Mouse (Mus musculus): ENCODE results near the gene Map2k6. TPM values are rescaled to one million over a fixed set of nuclear protein-coding genes. Genes with fewer than 3 reads are reported as not detected.
A peak's percentile ranks its signal among the peaks of the same experiment; 100 is the strongest.
"Not testable (repeated sequence)": the region's sequence is repeated elsewhere in the genome, so short reads cannot be mapped to it uniquely, and the experiment has no call there.

The Map2k6 gene
- 24.4 and 27.2 TPM in 2 replicates for polyA plus RNA-seq (2015; fragmentation: Nextera tagmentation; extraction: Ambion mirVana)

DNA sequence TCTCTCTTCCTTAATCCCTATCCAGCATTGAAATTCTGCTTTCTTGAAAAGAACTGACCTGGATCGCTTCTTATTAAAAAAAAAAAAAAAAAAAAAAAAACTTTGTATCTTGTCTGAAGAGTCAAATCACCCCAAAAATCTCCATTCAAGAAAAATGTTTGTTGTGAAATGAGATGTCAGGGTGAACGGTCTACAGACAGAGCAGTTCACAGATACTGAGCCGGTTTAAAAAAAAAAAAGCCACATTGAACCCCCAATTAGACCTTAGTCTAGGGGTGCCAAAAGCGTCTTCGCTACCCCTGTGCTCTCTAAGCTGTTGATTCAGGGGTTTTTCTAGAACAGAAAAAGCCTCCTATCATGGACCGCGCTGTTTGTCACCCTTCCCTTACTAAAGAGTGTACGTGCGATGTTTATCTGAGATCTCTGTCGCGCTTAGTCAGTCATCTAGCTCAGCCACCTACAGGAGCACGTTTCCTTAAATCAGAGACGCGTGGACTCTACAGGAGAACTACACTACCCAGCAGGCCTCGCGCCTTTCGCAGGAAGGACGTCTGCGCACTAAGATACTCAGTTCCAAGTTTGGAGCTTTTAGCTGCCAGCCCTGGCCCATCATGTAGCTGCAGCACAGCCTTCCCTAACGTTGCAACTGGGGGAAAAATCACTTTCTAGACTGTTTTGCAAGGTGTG is at the start of gene Map2k6:
TSS of gene Map2k6 (plus strand) at position 570 of the 687 bp plus-strand sequence.
- 12% methylated on average over 20 of the region's 20 CpGs for WGBS
- H3K4me3 ChIP-seq = peak within 1 kb of the TSS; percentile 63
- H3K36me3 ChIP-seq = no peaks in the 10 kb centered on the region
- H3K4me2 ChIP-seq = peak within 1 kb of the TSS; percentile 72
- no peaks in the 10 kb centered on the region for H3K9me3 ChIP-seq
- peak; percentile 95 for ATAC-seq (ENCODE audit: low read depth)
- H3K4me1 ChIP-seq (replicated peaks) = peaks cover 49% of the 10 kb centered on the region
- peaks cover 15% of the 10 kb centered on the region; the same call in 1 of the 2 replicates for H3K27me3 ChIP-seq
- 0 out of 2 replicates have a peak within 1 kb of the TSS, but pooled peaks have one; percentile 43 for H3K27ac ChIP-seq (replicated peaks)
- H3K9ac ChIP-seq = peak within 1 kb of the TSS; percentile 66

DNA sequence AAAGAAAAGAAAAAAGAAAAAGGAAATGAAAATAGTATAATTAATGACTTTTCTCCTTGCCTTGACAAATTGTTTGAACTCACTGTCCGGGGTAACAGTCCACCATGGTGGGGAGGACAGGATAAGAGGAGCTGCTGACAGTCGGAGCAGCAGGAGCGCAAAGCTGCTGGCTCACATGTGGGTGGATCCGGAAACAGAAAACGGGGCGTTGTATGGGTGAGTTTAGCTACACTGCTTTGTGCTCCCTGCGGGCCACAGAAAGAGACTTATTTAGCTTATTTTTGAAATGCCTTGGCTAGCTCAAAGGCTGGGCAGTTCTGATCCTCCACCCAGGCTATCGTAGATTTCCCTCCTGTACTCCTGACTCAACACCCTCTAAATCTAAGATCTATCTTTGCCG is 44.7 kb upstream of the Map2k6 start:
- Histone ChIP-seq H3K4me3 (no peak overlapping the region), H3K9ac (no peak overlapping the region), H3K4me1 (replicated peaks) (no peaks in the 10 kb centered on the region), H3K4me2 (no peak overlapping the region), H3K27me3 (no peaks in the 10 kb centered on the region), H3K9me3 (no peaks in the 10 kb centered on the region), H3K36me3 (no peaks in the 10 kb centered on the region), H3K27ac (replicated peaks) (no peak overlapping the region)
- whole genome bisulfite sequencing = 89% methylated on average over 9 of the region's 9 CpGs
- no peak for ATAC-seq (ENCODE audit: low read depth)

GRCm38 (mm10) chr11:110355131-110355530 is 43.8 kb upstream of the Map2k6 start:
- not testable (repeated sequence) for H3K36me3 ChIP-seq; H3K4me1 ChIP-seq (replicated peaks); H3K27ac ChIP-seq (replicated peaks); H3K4me3 ChIP-seq; H3K4me2 ChIP-seq; ATAC-seq (ENCODE audit: low read depth); H3K9me3 ChIP-seq; H3K9ac ChIP-seq; H3K27me3 ChIP-seq
- WGBS = 84% methylated on average over 9 of the region's 9 CpGs

DNA sequence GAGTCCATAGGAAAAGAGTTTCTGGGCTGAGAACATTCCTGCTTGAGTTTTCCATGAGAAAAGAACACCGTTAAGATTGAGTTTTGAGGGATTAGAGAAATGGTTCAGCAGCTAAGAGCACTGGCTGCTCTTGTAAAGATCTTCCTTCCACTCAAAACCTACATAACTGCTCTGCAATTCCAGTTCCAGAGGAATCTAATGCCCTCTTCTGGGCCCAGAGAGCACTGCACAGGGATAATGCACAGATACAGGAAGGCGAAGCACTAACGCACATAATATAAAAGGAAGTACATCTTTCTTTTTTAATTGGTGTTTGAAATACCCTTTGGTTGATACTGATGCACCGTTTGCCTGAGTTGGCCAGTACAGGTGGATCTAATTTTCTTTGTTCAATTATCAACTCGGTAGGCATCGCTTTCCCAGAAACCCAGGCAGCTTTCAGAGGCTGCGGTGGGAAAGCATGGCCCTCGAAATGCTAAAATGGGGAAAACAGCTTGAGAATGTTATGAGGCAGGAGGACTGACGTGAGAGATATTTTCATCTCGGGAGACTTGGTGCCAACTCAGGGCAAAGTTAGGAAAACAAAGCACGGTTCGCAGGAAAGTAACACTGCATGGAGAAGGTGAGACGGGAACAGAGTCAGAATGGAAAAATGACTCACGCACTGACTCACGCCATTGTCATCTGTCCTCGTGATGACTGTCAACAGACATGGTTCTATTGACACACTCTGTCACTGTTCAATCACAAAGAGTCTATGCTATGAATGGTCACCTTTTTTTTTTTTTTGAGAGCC is 41.0 kb upstream of the Map2k6 start:
- 75% methylated on average over 16 of the region's 16 CpGs for WGBS
- Histone ChIP-seq H3K9me3 (peaks cover 5% of the 10 kb centered on the region; the same call in 1 of the 2 replicates), H3K9ac (no peak overlapping the region), H3K4me2 (no peak overlapping the region), H3K27ac (replicated peaks) (no peak overlapping the region), H3K4me3 (no peak overlapping the region), H3K36me3 (no peaks in the 10 kb centered on the region), H3K27me3 (no peaks in the 10 kb centered on the region), H3K4me1 (replicated peaks) (no peaks in the 10 kb centered on the region)
- ATAC-seq (ENCODE audit: low read depth) = no peak

DNA sequence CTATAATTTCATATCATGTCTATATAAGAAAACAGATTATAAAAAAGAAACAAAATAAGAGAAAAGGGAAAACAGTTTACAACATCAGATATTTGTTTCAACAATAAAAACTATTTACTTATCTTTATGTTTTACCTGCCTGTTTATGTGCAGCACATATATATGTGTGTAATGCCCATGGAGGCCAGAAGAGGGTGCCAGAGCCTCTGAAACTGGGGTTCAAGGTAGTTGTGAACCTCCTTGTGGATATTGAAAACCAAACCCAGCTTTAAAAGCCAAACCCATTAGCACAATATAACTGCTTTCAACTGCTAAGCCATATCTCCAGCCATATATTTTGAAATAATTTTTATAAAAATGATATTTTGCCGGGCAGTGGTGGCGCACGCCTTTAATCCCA is 33.9 kb upstream of the Map2k6 start:
- H3K36me3 ChIP-seq = no peaks in the 10 kb centered on the region
- H3K9ac ChIP-seq = no peak overlapping the region
- no peaks in the 10 kb centered on the region for H3K9me3 ChIP-seq
- ATAC-seq (ENCODE audit: low read depth) = no peak
- H3K27me3 ChIP-seq = no peaks in the 10 kb centered on the region
- H3K27ac ChIP-seq (replicated peaks) = no peak overlapping the region
- H3K4me2 ChIP-seq = no peak overlapping the region
- H3K4me1 ChIP-seq (replicated peaks) = peaks cover 5% of the 10 kb centered on the region; the same call in 1 of the 2 replicates
- WGBS = 78% methylated on average over 3 of the region's 3 CpGs
- no peak overlapping the region for H3K4me3 ChIP-seq

DNA sequence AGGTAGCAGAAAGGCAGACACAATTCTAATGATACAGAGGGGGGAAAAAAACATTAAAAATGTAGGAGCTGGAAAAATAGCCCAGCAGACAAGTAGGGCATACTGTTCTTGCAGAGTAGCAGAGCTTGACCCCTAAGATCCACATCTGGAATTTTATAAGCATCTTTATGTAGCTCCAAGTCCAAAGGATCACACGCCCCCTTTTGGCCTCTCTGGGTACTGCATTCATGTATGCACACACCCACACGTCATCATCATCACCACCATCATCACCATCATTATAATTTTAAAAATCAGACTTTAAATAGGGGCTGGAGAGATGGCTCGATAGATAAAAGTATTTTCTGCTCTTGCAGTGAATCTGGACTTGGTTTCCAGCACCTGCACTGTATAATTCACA is 32.0 kb upstream of the Map2k6 start:
- peaks cover 5% of the 10 kb centered on the region; the same call in 1 of the 2 replicates for H3K4me1 ChIP-seq (replicated peaks)
- no peaks in the 10 kb centered on the region for H3K9me3 ChIP-seq
- H3K27ac ChIP-seq (replicated peaks) = no peak overlapping the region
- H3K9ac ChIP-seq = no peak overlapping the region
- WGBS = 82% methylated on average over 3 of the region's 3 CpGs
- no peaks in the 10 kb centered on the region for H3K36me3 ChIP-seq
- ATAC-seq (ENCODE audit: low read depth) = no peak
- H3K4me2 ChIP-seq = no peak overlapping the region
- H3K27me3 ChIP-seq = no peaks in the 10 kb centered on the region
- no peak overlapping the region for H3K4me3 ChIP-seq

DNA sequence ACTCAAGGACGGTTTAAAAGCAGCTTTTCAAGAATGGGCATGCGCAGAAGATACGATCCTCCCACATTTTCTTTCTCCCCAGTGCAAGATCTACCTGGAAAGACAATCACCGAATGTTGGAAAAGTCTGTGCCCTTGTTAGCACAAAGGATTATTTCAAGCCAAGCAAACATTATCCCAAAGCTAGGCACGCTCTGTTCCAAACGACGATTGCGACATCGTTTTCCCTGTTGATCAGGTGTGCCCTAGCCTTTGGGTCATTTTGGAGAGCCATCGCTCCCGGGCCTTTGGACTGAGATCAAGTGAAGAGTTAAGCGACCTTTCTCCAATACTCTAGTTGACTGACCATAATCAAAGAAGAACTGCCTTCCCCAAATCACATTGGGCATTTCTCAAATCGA is 31.3 kb upstream of the Map2k6 start:
- H3K27ac ChIP-seq (replicated peaks) = no peak overlapping the region
- ATAC-seq (ENCODE audit: low read depth) = no peak
- 94% methylated on average over 13 of the region's 13 CpGs for WGBS

DNA sequence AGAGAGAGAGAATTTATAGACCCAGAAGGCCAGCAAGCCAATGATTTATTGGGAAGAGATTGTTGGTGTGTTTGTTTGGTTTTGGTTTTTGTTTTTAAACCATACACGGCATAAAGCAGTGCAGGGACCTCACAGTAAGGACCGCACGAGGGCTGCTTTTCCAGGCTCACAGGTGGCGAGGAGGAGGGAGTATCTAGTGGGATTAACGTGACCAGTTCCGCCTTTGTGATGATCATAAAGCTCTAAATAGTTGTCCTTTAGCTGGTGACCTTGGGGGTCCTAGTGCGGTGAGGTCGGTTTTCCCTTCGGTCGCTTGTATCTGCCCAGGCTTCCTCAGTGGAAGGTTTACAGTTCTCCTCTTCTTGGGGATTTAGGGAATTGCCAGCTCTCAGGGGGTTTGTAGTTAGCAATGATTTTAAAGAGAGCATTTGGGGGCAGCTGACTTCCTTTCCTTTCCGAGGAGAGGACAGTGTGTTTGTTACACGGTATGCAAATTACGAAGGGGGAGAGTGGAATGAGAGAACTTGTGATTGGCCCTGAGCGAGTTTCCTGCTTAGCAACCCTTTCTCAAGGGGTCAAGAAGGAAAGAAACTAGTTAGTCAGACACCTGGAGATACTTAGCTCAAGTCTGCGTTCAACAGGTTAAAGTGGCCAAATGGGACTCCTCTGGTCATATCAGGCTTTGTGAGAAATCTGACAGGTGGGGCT is 29.5 kb upstream of the Map2k6 start:
- no peak overlapping the region for H3K27ac ChIP-seq (replicated peaks)
- no peaks in the 10 kb centered on the region for H3K27me3 ChIP-seq
- H3K4me2 ChIP-seq = no peak overlapping the region
- no peaks in the 10 kb centered on the region for H3K36me3 ChIP-seq
- H3K4me3 ChIP-seq = no peak overlapping the region
- H3K9ac ChIP-seq = no peak overlapping the region
- ATAC-seq (ENCODE audit: low read depth) = no peak
- WGBS = 18% methylated on average over 15 of the region's 15 CpGs
- no peaks in the 10 kb centered on the region for H3K9me3 ChIP-seq
- peaks cover 5% of the 10 kb centered on the region; the same call in 1 of the 2 replicates for H3K4me1 ChIP-seq (replicated peaks)

More for the DNA sequence above, 31.3 kb upstream of the Map2k6 start:
- no peaks in the 10 kb centered on the region for H3K9me3 ChIP-seq
- H3K36me3 ChIP-seq = no peaks in the 10 kb centered on the region
- H3K4me3 ChIP-seq = no peak overlapping the region
- no peak overlapping the region for H3K4me2 ChIP-seq
- H3K9ac ChIP-seq = no peak overlapping the region
- peaks cover 5% of the 10 kb centered on the region; the same call in 1 of the 2 replicates for H3K4me1 ChIP-seq (replicated peaks)
- H3K27me3 ChIP-seq = no peaks in the 10 kb centered on the region

DNA sequence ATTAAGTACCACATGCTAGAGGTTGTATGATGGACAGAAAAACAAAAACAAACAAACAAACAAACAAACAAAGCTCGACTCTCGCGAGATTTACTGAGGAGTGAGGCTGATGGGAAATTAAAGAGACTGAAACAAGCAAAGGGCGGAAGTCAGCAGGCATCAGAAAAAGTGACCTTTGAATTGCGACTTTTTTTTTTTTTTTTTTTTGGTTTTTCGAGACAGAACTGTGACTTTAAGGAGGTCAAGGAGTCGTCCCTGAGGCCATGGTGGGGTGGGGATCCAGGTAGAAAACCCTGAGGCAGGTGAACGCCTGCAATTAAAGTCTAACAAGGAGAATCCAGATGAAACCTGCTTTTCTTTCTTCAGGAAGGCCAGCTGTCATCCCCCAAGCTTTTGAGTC is 27.1 kb upstream of the Map2k6 start:
- WGBS = 70% methylated on average over 8 of the region's 8 CpGs
- no peak for ATAC-seq (ENCODE audit: low read depth)

GRCm38 (mm10) chr11:110372266-110372954 is 26.5 kb upstream of the Map2k6 start:
- H3K9ac ChIP-seq = no peak overlapping the region
- no peaks in the 10 kb centered on the region for H3K27me3 ChIP-seq
- no peak for ATAC-seq (ENCODE audit: low read depth)
- no peaks in the 10 kb centered on the region for H3K9me3 ChIP-seq
- no peaks in the 10 kb centered on the region for H3K36me3 ChIP-seq
- 79% methylated on average over 15 of the region's 15 CpGs for WGBS
- H3K4me2 ChIP-seq = no peak overlapping the region
- H3K27ac ChIP-seq (replicated peaks) = no peak overlapping the region
- H3K4me1 ChIP-seq (replicated peaks) = peaks cover 5% of the 10 kb centered on the region; the same call in 1 of the 2 replicates
- no peak overlapping the region for H3K4me3 ChIP-seq

More for the DNA sequence above, 27.1 kb upstream of the Map2k6 start:
- Histone ChIP-seq H3K4me3 (no peak overlapping the region), H3K9me3 (no peaks in the 10 kb centered on the region), H3K27me3 (no peaks in the 10 kb centered on the region), H3K9ac (no peak overlapping the region), H3K4me1 (replicated peaks) (peaks cover 5% of the 10 kb centered on the region; the same call in 1 of the 2 replicates), H3K36me3 (no peaks in the 10 kb centered on the region), H3K4me2 (no peak overlapping the region), H3K27ac (replicated peaks) (no peak overlapping the region)

DNA sequence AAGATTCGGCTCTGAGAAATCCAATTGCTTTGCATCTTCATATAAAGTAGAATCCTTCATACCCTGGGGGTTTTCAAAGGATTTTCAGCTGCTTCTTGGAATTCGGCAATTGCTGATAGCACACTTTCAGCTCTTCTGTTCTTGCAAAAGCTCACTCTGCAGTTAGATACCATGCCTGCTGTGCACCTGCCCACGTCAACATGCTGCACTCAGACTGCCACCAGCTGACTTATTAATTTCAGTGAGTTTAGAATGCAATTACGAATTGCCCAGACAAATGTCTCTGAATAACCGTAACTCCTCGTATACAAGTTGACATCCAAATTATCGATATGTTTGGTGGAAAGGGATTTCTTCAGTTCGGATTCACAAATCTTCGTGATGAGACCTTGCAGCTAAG is 24.9 kb upstream of the Map2k6 start:
- Histone ChIP-seq H3K27ac (replicated peaks) (no peak overlapping the region), H3K4me1 (replicated peaks) (peaks cover 5% of the 10 kb centered on the region; the same call in 1 of the 2 replicates), H3K36me3 (no peaks in the 10 kb centered on the region), H3K4me3 (no peak overlapping the region), H3K9me3 (no peaks in the 10 kb centered on the region), H3K27me3 (peaks cover 2% of the 10 kb centered on the region; the same call in 1 of the 2 replicates), H3K9ac (no peak overlapping the region), H3K4me2 (no peak overlapping the region)
- WGBS = 83% methylated on average over 9 of the region's 9 CpGs
- no peak for ATAC-seq (ENCODE audit: low read depth)

Data from neural tube, embryonic 13.5 days (tissue).